Mouse (Mus musculus): ENCODE data around the gene Wdr46.
"Not testable (repeated sequence)": the region's sequence is repeated elsewhere in the genome, so short reads cannot be mapped to it uniquely, and the experiment has no call there.

Wdr46 gene

GRCm38 (mm10) chr17:33977861-33978557 lies 37.5 kb downstream of the Wdr46 start:
- peak; percentile 20 for DNase-seq (ENCODE audit: inconsistent ontology term)

- peak; percentile 78 for DNase-seq (ENCODE audit: inconsistent ontology term)
Observed at GRCm38 (mm10) chr17:33978631-33979031, 38.2 kb downstream of the Wdr46 start.

- DNase-seq (ENCODE audit: inconsistent ontology term), result no peak
Observed at GRCm38 (mm10) chr17:33979512-33980050, 39.1 kb downstream of the Wdr46 start.

GRCm38 (mm10) chr17:33980181-33981035 lies 39.9 kb downstream of the Wdr46 start:
- DNase-seq (ENCODE audit: inconsistent ontology term), result no peak

- DNase-seq (ENCODE audit: inconsistent ontology term), result peak; percentile 97
Observed at GRCm38 (mm10) chr17:33981192-33981909, 40.9 kb downstream of the Wdr46 start.

GRCm38 (mm10) chr17:33982136-33982535 lies 41.7 kb downstream of the Wdr46 start:
- DNase-seq (ENCODE audit: inconsistent ontology term), result peak; percentile 10

GRCm38 (mm10) chr17:33991788-33992664 lies 51.6 kb downstream of the Wdr46 start:
- DNase-seq (ENCODE audit: inconsistent ontology term), result peak; percentile 38

- no peak for DNase-seq (ENCODE audit: inconsistent ontology term)
Observed at GRCm38 (mm10) chr17:33994959-33995358, 54.5 kb downstream of the Wdr46 start.

GRCm38 (mm10) chr17:33995651-33996050 lies 55.2 kb downstream of the Wdr46 start:
- no peak for DNase-seq (ENCODE audit: inconsistent ontology term)

GRCm38 (mm10) chr17:33997025-33997424 lies 56.6 kb downstream of the Wdr46 start:
- DNase-seq (ENCODE audit: inconsistent ontology term), result not testable (repeated sequence)

GRCm38 (mm10) chr17:33998697-33999096 lies 58.2 kb downstream of the Wdr46 start:
- not testable (repeated sequence) for DNase-seq (ENCODE audit: inconsistent ontology term)

All from Muller cell, postnatal 12 days (primary cell).